Mouse (Mus musculus): ENCODE results near the gene Acoxl.

DNA sequence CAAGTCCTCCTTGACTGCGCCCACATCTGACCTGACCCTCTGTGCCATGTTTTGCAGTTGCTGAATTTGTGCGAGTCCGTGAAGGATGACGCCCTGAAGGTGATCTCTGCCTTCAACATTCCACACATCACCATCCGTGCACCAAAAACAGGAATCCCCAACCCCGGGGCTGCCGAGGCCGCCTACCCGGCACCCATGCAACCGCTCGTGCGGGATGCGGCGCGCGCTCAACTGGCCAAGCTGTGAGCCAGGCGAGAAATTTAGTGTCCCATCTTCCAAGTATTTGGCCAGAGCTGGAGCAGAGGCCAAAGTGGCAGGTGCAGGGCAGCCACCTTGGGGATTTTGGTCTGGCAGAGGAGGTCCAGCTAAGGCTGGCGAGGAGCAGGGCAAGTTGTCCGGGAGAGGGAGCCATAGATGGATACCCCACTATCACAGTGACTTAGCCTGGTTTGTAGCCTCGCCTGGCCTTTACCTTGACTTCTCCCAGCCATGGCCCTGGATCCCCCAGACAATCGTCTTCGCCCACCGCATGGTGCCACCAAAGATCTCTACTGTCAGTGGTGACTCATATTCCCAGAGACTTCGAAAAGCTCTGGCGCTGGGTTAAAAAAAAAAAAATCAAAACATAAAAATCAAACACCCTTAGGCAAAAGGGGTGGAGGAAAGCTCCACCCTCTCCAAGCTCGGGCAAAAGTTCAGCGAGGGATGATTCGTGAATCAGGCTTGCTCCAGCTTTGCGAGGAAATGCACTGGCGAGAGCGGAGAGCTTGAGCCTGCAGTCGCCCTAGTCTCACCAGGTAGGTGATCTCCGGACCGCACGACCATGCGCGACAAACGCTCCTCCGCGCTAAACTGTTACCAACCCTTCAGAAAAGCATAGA, 284.5 kb downstream of the Acoxl start:
- TF ChIP-seq CTCF (IDR thresholded peaks at IDR 0.05; ENCODE audit: borderline replicate concordance, control insufficient read depth, extremely low read depth, insufficient read depth, low read length, poor library complexity) (no peak), POLR2A (IDR thresholded peaks at IDR 0.05; ENCODE audit: control insufficient read depth, extremely low read depth, insufficient read depth, low read length, poor library complexity) (no peak)
